Mouse (Mus musculus) limb, embryonic 14.5 days (tissue): Measurements from ENCODE around the gene Dtymk. TPM values are rescaled to one million over a fixed set of nuclear protein-coding genes. Genes with fewer than 3 reads are reported as not detected.
"Not testable (repeated sequence)": the region's sequence is repeated elsewhere in the genome, so short reads cannot be mapped to it uniquely, and the experiment has no call there.

Source experiments
- ATAC-seq: fragments of 200-750 bp; cut with Nextera tagmentation; 2 replicates; pipeline ENCODE4 v1.8.0; 2017; ENCODE audit warnings: low read depth, moderate number of reproducible peaks, moderate TSS enrichment; ENCODE audit not compliant: low FRiP score
- DNase-seq: peaks from one replicate; pipeline ENCODE4 v3.0.0-alpha.2; 2015; ENCODE audit warnings: low spot score
- H3K27ac ChIP-seq: fragments of 300-500 bp; sonication (generic); replicated peaks from 2 replicates; pipeline ENCODE4 v1.5.1; 2014; ENCODE audit warnings: low read depth, mild to moderate bottlenecking, low read length, moderate library complexity, mixed read lengths
- H3K27me3 ChIP-seq: fragments of 300-500 bp; sonication (generic); 2 replicates; pipeline ENCODE4 v1.6.1; 2014; ENCODE audit warnings: low read length, mixed read lengths; ENCODE audit not compliant: control insufficient read depth, insufficient read depth
- H3K36me3 ChIP-seq: fragments of 300-500 bp; sonication (generic); 2 replicates; pipeline ENCODE4 v1.6.1; 2014; ENCODE audit warnings: mild to moderate bottlenecking, low read length, moderate library complexity, mixed read lengths; ENCODE audit not compliant: control insufficient read depth, insufficient read depth
- H3K4me1 ChIP-seq: fragments of 300-500 bp; sonication (generic); 2 replicates; pipeline ENCODE4 v1.6.1; 2014; ENCODE audit warnings: antibody characterized with exemption, low read length, mixed read lengths; ENCODE audit not compliant: control insufficient read depth, insufficient read depth
- H3K4me2 ChIP-seq: fragments of 300-500 bp; sonication (generic); replicated peaks from 2 replicates; pipeline ENCODE4 v1.6.1; 2014; ENCODE audit warnings: low read depth, mild to moderate bottlenecking, low read length, moderate library complexity; ENCODE audit not compliant: severe bottlenecking
- H3K4me3 ChIP-seq: fragments of 300-500 bp; sonication (generic); replicated peaks from 2 replicates; pipeline ENCODE4 v1.5.1; 2014; ENCODE audit warnings: low read length
- H3K9ac ChIP-seq: fragments of 300-500 bp; sonication (generic); 2 replicates; pipeline ENCODE4 v1.6.1; 2014; ENCODE audit warnings: mild to moderate bottlenecking, low read depth, low read length, moderate library complexity; ENCODE audit not compliant: severe bottlenecking
- H3K9me3 ChIP-seq: fragments of 300-500 bp; sonication (generic); 2 replicates; pipeline ENCODE4 v1.6.1; 2016; ENCODE audit warnings: low read length; ENCODE audit not compliant: control insufficient read depth
- POLR2A ChIP-seq: fragments of 200-500 bp; IDR thresholded peaks from 2 replicates; pipeline ENCODE4 v1.8.0; 2012; ENCODE audit warnings: inconsistent platforms, mild to moderate bottlenecking, moderate library complexity, borderline replicate concordance; ENCODE audit not compliant: insufficient read depth, insufficient read length; ENCODE audit errors: extremely low read depth
- WGBS: fragments of 180-500 bp; shearing (Covaris S2); extraction: QIAGEN DNeasy Blood & Tissue Kit; methylation state at CpG from one replicate; pipeline ENCODE4 v1.1.7; 2014; 5-methylcytosine and 5-hydroxymethylcytosine counted together
- polyA plus RNA-seq, 2 experiments: library from polyadenylated mRNA; depleted of rRNA in 1 of 2; stranded (reverse) in 1 of 2; unstranded in 1 of 2; fragments of >200 nt; fragmentation: Nextera tagmentation in 1 of 2; extraction: Ambion mirVana in 1 of 2; gene quantifications; 2 replicates each; pipeline versions ENCODE4 v1.2.1 to v1.2.3; 2012 to 2014

The Dtymk gene
- polyA plus RNA-seq (2012; rRNA removed) (279 and 285 TPM in 2 replicates), polyA plus RNA-seq (2014; fragmentation: Nextera tagmentation; extraction: Ambion mirVana) (234 and 246 TPM in 2 replicates)

DNA sequence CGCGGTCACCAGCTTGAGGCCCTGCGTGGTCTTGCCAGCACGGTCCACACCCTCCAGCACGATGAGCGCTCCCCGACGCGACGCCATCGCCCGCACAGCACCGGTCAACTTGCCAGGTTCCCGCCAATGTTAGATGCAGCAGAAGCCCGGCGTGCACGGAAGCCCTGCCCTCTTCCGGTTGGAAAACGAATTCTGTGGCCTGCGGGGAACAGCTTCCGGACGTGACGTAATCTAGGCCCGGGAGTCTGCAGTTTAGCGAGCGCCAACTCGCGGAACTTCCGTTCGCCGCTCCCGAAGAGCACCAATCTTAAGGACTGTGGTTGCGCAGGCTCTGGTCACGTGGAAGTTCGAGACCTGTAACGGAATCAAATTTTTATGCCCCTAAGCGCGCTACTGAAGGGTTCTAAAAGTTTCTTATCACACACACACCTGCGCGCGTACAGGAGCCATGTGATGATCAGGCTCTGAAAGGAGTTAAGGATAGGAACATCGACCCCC is at the start of gene Dtymk:
Gene Dtymk (minus strand): TSS at position 194 of the 498 bp plus-strand sequence.
- Histone ChIP-seq H3K4me2 (peak within 1 kb of the TSS; percentile 83), H3K27me3 (no peaks in the 10 kb centered on the region), H3K4me1 (peaks cover 22% of the 10 kb centered on the region), H3K36me3 (peaks cover 47% of the 10 kb centered on the region), H3K9me3 (no peaks in the 10 kb centered on the region), H3K4me3 (peak within 1 kb of the TSS; percentile 77), H3K9ac (peak within 1 kb of the TSS; percentile 74), H3K27ac (peak within 1 kb of the TSS; percentile 84)
- 0 out of 2 replicates have a peak, but pooled peaks have one; percentile 74 for TF ChIP-seq POLR2A
- under 1% methylated on average over 42 of the region's 42 CpGs for WGBS
- DNase-seq (peak; percentile 96), ATAC-seq (peak; percentile 72)

DNA sequence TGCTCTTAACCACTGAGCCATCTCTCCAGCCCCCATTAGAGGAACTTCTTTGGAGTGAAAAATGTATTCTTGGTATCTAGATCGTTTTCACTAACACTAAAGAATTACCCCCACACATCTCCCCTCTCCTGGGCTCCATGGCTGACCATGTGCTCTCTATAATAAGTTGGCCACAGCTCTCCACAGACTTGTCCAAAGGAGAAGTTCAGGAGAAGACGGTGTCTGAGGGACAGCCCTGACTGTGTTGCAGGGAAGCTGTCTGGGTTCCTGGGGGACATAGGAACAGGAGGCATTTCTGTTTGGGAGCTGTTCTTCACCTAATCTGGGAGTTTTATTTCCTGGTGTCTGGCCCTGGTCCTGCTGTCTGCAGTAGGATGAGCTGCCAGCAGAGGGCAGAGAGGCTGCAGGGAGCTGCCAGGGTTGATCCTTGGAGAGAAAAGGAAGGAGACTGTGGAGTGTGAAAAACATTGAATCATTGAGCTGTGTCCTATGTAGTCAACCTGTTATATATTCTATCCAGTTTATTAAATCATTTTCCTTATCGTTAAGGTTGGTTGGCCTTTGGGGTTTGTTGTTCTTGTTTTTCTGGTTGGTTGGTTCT is 44.1 kb upstream of the Dtymk start:
- not testable (repeated sequence) for H3K4me1 ChIP-seq, H3K36me3 ChIP-seq, H3K27ac ChIP-seq, DNase-seq, H3K4me3 ChIP-seq, H3K9ac ChIP-seq, H3K27me3 ChIP-seq, H3K4me2 ChIP-seq, H3K9me3 ChIP-seq
- peak; percentile 57; the same call in 1 of the 2 replicates for ATAC-seq
- WGBS = 40% methylated on average over 1 of the region's 3 CpGs

- not testable (repeated sequence) for H3K4me3 ChIP-seq, DNase-seq, H3K9ac ChIP-seq, H3K27ac ChIP-seq, H3K9me3 ChIP-seq, H3K4me1 ChIP-seq, H3K27me3 ChIP-seq, ATAC-seq, H3K4me2 ChIP-seq
- H3K36me3 ChIP-seq = peaks cover 36% of the 10 kb centered on the region
- 84% methylated on average over 6 of the region's 8 CpGs for WGBS
Measured at GRCm38 (mm10) chr1:93838569-93838968, 36.8 kb upstream of the Dtymk start.

- Histone ChIP-seq H3K9me3 (no peaks in the 10 kb centered on the region), H3K9ac (no peak overlapping the region), H3K27ac (no peak overlapping the region), H3K4me2 (no peak overlapping the region), H3K4me3 (no peak overlapping the region), H3K27me3 (no peaks in the 10 kb centered on the region), H3K4me1 (no peaks in the 10 kb centered on the region), H3K36me3 (peaks cover 36% of the 10 kb centered on the region)
- no peak for TF ChIP-seq POLR2A
- WGBS = 93% methylated on average over 8 of the region's 8 CpGs
- DNase-seq (no peak), ATAC-seq (no peak)
Measured at GRCm38 (mm10) chr1:93837335-93837734, 35.6 kb upstream of the Dtymk start.

DNA sequence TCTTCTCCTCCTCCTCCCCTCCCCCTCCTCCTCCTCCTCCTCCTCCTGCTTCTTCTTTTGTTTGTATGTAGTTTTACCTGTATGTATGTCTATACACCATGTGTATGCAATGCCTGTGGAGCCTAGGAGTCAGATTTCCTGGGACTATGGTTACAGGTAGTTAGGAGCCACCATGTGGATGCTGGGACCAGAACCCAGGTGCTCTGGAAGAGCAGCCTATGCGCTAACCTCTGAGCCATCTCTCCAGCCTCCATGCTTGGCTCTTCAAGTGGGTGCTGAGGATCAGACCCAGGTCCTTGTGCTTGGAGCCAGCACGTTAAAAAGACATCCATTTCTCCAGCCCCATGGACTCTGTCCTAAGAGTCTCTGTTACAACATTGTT is 34.8 kb upstream of the Dtymk start:
- no peak for DNase-seq
- H3K27me3 ChIP-seq = no peaks in the 10 kb centered on the region
- no peak overlapping the region for H3K4me2 ChIP-seq
- no peaks in the 10 kb centered on the region for H3K4me1 ChIP-seq
- no peak overlapping the region for H3K27ac ChIP-seq
- no peak overlapping the region for H3K4me3 ChIP-seq
- no peak for TF ChIP-seq POLR2A
- H3K36me3 ChIP-seq = peaks cover 36% of the 10 kb centered on the region
- H3K9ac ChIP-seq = no peak overlapping the region
- ATAC-seq = no peak
- H3K9me3 ChIP-seq = no peaks in the 10 kb centered on the region
- WGBS = 93% methylated on average over 2 of the region's 2 CpGs
